Mouse (Mus musculus) stomach, postnatal 0 days (tissue): ENCODE measurements around the gene Ank3. TPM values are rescaled to one million over a fixed set of nuclear protein-coding genes. Genes with fewer than 3 reads are reported as not detected.

Experiments
- ATAC-seq: fragments of 200-750 bp; cut with Nextera tagmentation; 2 replicates; pipeline ENCODE4 v1.8.0; 2017; ENCODE audit not compliant: low FRiP score, low TSS enrichment
- DNase-seq: peaks from one replicate; pipeline ENCODE4 v3.0.0-alpha.2; 2016; ENCODE audit warnings: low spot score
- H3K27ac ChIP-seq: fragments of 300-500 bp; sonication (generic); replicated peaks from 2 replicates; pipeline ENCODE4 v1.5.1; 2014; ENCODE audit warnings: mild to moderate bottlenecking, control low read depth
- H3K27me3 ChIP-seq: fragments of 300-500 bp; sonication (generic); 2 replicates; pipeline ENCODE4 v1.6.1; 2014; ENCODE audit warnings: low read length; ENCODE audit not compliant: control insufficient read depth, insufficient read depth
- H3K36me3 ChIP-seq: fragments of 300-500 bp; sonication (generic); 2 replicates; pipeline ENCODE4 v1.6.1; 2014; ENCODE audit warnings: low read length, mixed read lengths; ENCODE audit not compliant: control insufficient read depth, insufficient read depth
- H3K4me1 ChIP-seq: fragments of 300-500 bp; sonication (generic); replicated peaks from 2 replicates; pipeline ENCODE4 v1.6.1; 2014; ENCODE audit warnings: antibody characterized with exemption; ENCODE audit not compliant: control insufficient read depth, insufficient read depth
- H3K4me2 ChIP-seq: fragments of 300-500 bp; sonication (generic); replicated peaks from 2 replicates; pipeline ENCODE4 v1.6.1; 2014; ENCODE audit warnings: low read depth, mild to moderate bottlenecking, control low read depth, moderate library complexity
- H3K4me3 ChIP-seq: fragments of 300-500 bp; sonication (generic); 2 replicates; pipeline ENCODE4 v1.5.1; 2014; ENCODE audit warnings: low read depth, low read length, control low read depth
- H3K9ac ChIP-seq: fragments of 300-500 bp; sonication (generic); 2 replicates; pipeline ENCODE4 v1.6.1; 2014; ENCODE audit warnings: mild to moderate bottlenecking, low read length, control low read depth, mixed read lengths
- H3K9me3 ChIP-seq: fragments of 300-500 bp; sonication (generic); 2 replicates; pipeline ENCODE4 v1.6.1; 2016; ENCODE audit warnings: low read length; ENCODE audit not compliant: control insufficient read depth
- CTCF ChIP-seq: IDR thresholded peaks from 2 replicates; pipeline ENCODE4 v1.5.1; 2016; ENCODE audit warnings: antibody characterized with exemption, low read depth, mild to moderate bottlenecking, moderate library complexity
- EP300 ChIP-seq: optimal IDR thresholded peaks from 2 replicates; pipeline ENCODE3; 2016; ENCODE audit warnings: antibody characterized with exemption
- WGBS: fragments of 180-500 bp; shearing (Covaris S2); extraction: QIAGEN DNeasy Blood & Tissue Kit; methylation state at CpG from one replicate; pipeline ENCODE4 v1.1.7; 2014; 5-methylcytosine and 5-hydroxymethylcytosine counted together
- polyA plus RNA-seq: library from polyadenylated mRNA; unstranded; fragments of >200 nt; fragmentation: Nextera tagmentation; extraction: Ambion mirVana; gene quantifications from 2 replicates; pipeline ENCODE4 v1.2.1, GENCODE M21; 2015

Ank3 gene
- polyA plus RNA-seq, 1 experiment from 2014 or later: 16.0 TPM

- H3K9ac ChIP-seq: no peak overlapping the region
- H3K27me3 ChIP-seq: no peaks in the 10 kb centered on the region
- no peak for TF ChIP-seq CTCF
- TF ChIP-seq EP300: no peak
- H3K4me2 ChIP-seq: no peak overlapping the region
- ATAC-seq (no peak), DNase-seq (no peak)
- H3K36me3 ChIP-seq: no peaks in the 10 kb centered on the region
- H3K4me3 ChIP-seq: no peak overlapping the region
- WGBS: 62% methylated on average over 7 of the region's 7 CpGs
- no peaks in the 10 kb centered on the region for H3K9me3 ChIP-seq
- no peak overlapping the region for H3K27ac ChIP-seq
- H3K4me1 ChIP-seq: no peaks in the 10 kb centered on the region
Observed at GRCm38 (mm10) chr10:69939966-69940365, 541.4 kb downstream of the Ank3 start.

- Histone ChIP-seq H3K4me3 (no peak overlapping the region), H3K9ac (no peak overlapping the region), H3K36me3 (no peaks in the 10 kb centered on the region), H3K4me1 (0 out of 2 replicates have a peak, but pooled peaks cover 3% of the 10 kb centered on the region), H3K4me2 (no peak overlapping the region), H3K9me3 (no peaks in the 10 kb centered on the region), H3K27ac (no peak overlapping the region), H3K27me3 (no peaks in the 10 kb centered on the region)
- no peak for ATAC-seq
- no peak for TF ChIP-seq CTCF
- TF ChIP-seq EP300: no peak
- WGBS: 93% methylated on average over 7 of the region's 7 CpGs
- DNase-seq: no peak
Observed at GRCm38 (mm10) chr10:69941001-69941400, 542.4 kb downstream of the Ank3 start.

- H3K27me3 ChIP-seq: no peaks in the 10 kb centered on the region
- H3K27ac ChIP-seq: peak overlapping the region; percentile 61; the same call in 1 of the 2 replicates
- WGBS: 37% methylated on average over 9 of the region's 9 CpGs
- no peak overlapping the region for H3K4me3 ChIP-seq
- H3K9ac ChIP-seq: no peak overlapping the region
- ATAC-seq (peak; percentile 74; the same call in 1 of the 2 replicates), DNase-seq (no peak)
- 0 out of 2 replicates have a peak, but pooled peaks cover 3% of the 10 kb centered on the region for H3K4me1 ChIP-seq
- TF ChIP-seq EP300: peak; percentile 62
- TF ChIP-seq CTCF: no peak
- no peak overlapping the region for H3K4me2 ChIP-seq
- H3K36me3 ChIP-seq: no peaks in the 10 kb centered on the region
- no peaks in the 10 kb centered on the region for H3K9me3 ChIP-seq
Observed at GRCm38 (mm10) chr10:69944845-69945244, 546.3 kb downstream of the Ank3 start.

GRCm38 (mm10) chr10:69945870-69946269 lies 547.3 kb downstream of the Ank3 start:
- TF ChIP-seq CTCF (no peak), EP300 (no peak)
- H3K27me3 ChIP-seq: no peaks in the 10 kb centered on the region
- WGBS: 81% methylated on average over 8 of the region's 8 CpGs
- H3K36me3 ChIP-seq: no peaks in the 10 kb centered on the region
- H3K9ac ChIP-seq: no peak overlapping the region
- no peak overlapping the region for H3K4me3 ChIP-seq
- DNase-seq (no peak), ATAC-seq (no peak)
- H3K9me3 ChIP-seq: no peaks in the 10 kb centered on the region
- H3K27ac ChIP-seq: no peak overlapping the region
- 0 out of 2 replicates have a peak, but pooled peaks cover 3% of the 10 kb centered on the region for H3K4me1 ChIP-seq
- no peak overlapping the region for H3K4me2 ChIP-seq

- H3K4me2 ChIP-seq: no peak overlapping the region
- 0 out of 2 replicates have a peak, but pooled peaks cover 3% of the 10 kb centered on the region for H3K4me1 ChIP-seq
- WGBS: 87% methylated on average over 8 of the region's 8 CpGs
- H3K9me3 ChIP-seq: no peaks in the 10 kb centered on the region
- no peaks in the 10 kb centered on the region for H3K27me3 ChIP-seq
- ATAC-seq (no peak), DNase-seq (no peak)
- H3K9ac ChIP-seq: no peak overlapping the region
- no peaks in the 10 kb centered on the region for H3K36me3 ChIP-seq
- no peak overlapping the region for H3K27ac ChIP-seq
- H3K4me3 ChIP-seq: no peak overlapping the region
- TF ChIP-seq CTCF (no peak), EP300 (no peak)
Observed at GRCm38 (mm10) chr10:69946271-69946670, 547.7 kb downstream of the Ank3 start.

- TF ChIP-seq CTCF: no peak
- TF ChIP-seq EP300: no peak
- no peaks in the 10 kb centered on the region for H3K36me3 ChIP-seq
- DNase-seq: no peak
- H3K9ac ChIP-seq: no peak overlapping the region
- H3K4me3 ChIP-seq: no peak overlapping the region
- no peak for ATAC-seq
- H3K4me2 ChIP-seq: no peak overlapping the region
- 0 out of 2 replicates have a peak, but pooled peaks cover 3% of the 10 kb centered on the region for H3K4me1 ChIP-seq
- WGBS: 81% methylated on average over 6 of the region's 6 CpGs
- no peaks in the 10 kb centered on the region for H3K9me3 ChIP-seq
- no peaks in the 10 kb centered on the region for H3K27me3 ChIP-seq
- H3K27ac ChIP-seq: no peak overlapping the region
Observed at GRCm38 (mm10) chr10:69947093-69947492, 548.5 kb downstream of the Ank3 start.
